ENCODE assay signal across 9 mouse cellular contexts in the genomic region with DNA sequence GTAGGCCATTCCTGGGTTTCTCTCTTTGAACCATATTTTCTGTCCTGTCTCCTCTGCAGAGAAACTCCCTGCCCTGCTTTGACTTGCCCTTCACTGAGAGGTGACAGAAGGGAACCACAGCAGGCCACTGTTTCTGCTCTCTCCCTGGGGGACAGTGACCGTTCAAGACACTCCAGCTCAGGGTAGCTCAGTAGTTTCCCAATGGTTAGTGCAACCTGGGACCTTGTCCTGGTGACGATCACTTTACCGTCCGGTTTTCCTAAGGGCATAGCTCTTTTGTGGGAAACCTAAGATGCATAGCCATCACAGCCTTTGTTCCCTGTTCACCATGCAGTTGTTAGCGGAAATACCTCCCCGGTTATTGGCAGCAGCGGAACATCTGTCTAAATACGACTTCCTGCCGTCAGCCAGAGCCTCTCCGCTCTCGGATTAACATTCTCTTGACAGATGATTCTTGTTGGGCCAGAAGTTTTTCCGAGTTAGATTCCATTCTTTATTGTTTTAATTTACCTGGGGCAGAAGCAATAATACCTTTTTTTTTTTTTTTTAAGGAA. TPM values are rescaled to one million over a fixed set of nuclear protein-coding genes. Genes with fewer than 3 reads are reported as not detected.
A peak's percentile ranks its signal among the peaks of the same experiment; 100 is the strongest.
DNase-seq lines count a peak whose midpoint lies in the region; ATAC-seq and TF ChIP-seq lines count a peak whose summit lies in the region.
"Had no signal": no experiment of that assay in that cellular context is flagged by ENCODE, and none has a peak within 500 bp of the region (broad histone marks: within the 10 kb centered on the region; RNA-seq: fewer than 3 reads in every experiment).

No protein-coding gene starts in this region.

- H3K9me3 ChIP-seq in embryonic facial prominence, embryonic 13.5 days: no peaks in the 10 kb centered on the region
- no peaks in the 10 kb centered on the region for H3K9me3 ChIP-seq in hindbrain, embryonic 15.5 days
- H3K9me3 ChIP-seq: liver, embryonic 13.5 days had no signal

- H3K9ac ChIP-seq in embryonic facial prominence, embryonic 13.5 days: no peak overlapping the region
- H3K9ac ChIP-seq in hindbrain, embryonic 15.5 days: no peak overlapping the region
- H3K9ac ChIP-seq: liver, embryonic 13.5 days had no signal

- intact Hi-C loops in gastrocnemius, adult 2 months (cut with DNase I): no loop called here

- H3K4me3 ChIP-seq in gastrocnemius, adult 2 months: peak overlapping the region; percentile 43
- no peak overlapping the region for H3K4me3 ChIP-seq in embryonic facial prominence, embryonic 13.5 days
- H3K4me3 ChIP-seq in hindbrain, embryonic 15.5 days: no peak overlapping the region
- H3K4me3 ChIP-seq: liver, embryonic 13.5 days had no signal

- DNase-seq in gastrocnemius, adult 2 months: no peak
- DNase-seq in gastrocnemius, postnatal 4 days (ENCODE audit: low spot score in 2 of 2): no peak
- peak; percentile 35 to 44 for DNase-seq in lung, postnatal 4 days
- no peak for DNase-seq in right cerebral cortex, postnatal 10 days (ENCODE audit: low spot score in 2 of 2)
- no peak for DNase-seq in retina, postnatal 1 day
- no peak for DNase-seq in layer of hippocampus, adult 11-12 months (ENCODE audit: low spot score)
- DNase-seq: liver, embryonic 13.5 days had no signal

- H3K27me3 ChIP-seq in embryonic facial prominence, embryonic 13.5 days: no peaks in the 10 kb centered on the region
- no peaks in the 10 kb centered on the region for H3K27me3 ChIP-seq in hindbrain, embryonic 15.5 days
- H3K27me3 ChIP-seq: liver, embryonic 13.5 days had no signal

- ATAC-seq in embryonic facial prominence, embryonic 13.5 days (ENCODE audit: insufficient number of reproducible peaks, insufficient read depth, low FRiP score, low TSS enrichment, low read depth): 0 out of 2 replicates have a peak, but pooled peaks have one; percentile 10
- no peak for ATAC-seq in hindbrain, embryonic 15.5 days (ENCODE audit: low FRiP score, low read depth)

- H3K36me3 ChIP-seq in embryonic facial prominence, embryonic 13.5 days: peaks cover 43% of the 10 kb centered on the region
- peaks cover 16% of the 10 kb centered on the region for H3K36me3 ChIP-seq in hindbrain, embryonic 15.5 days

- WGBS in embryonic facial prominence, embryonic 13.5 days: 16% methylated on average over 12 of the region's 12 CpGs
- WGBS in hindbrain, embryonic 15.5 days: 55% methylated on average over 12 of the region's 12 CpGs

- H3K4me2 ChIP-seq in embryonic facial prominence, embryonic 13.5 days: no peak overlapping the region
- H3K4me2 ChIP-seq in hindbrain, embryonic 15.5 days: no peak overlapping the region
- H3K4me2 ChIP-seq: liver, embryonic 13.5 days had no signal

- peaks cover 38% of the 10 kb centered on the region for H3K4me1 ChIP-seq in embryonic facial prominence, embryonic 13.5 days
- H3K4me1 ChIP-seq in hindbrain, embryonic 15.5 days (replicated peaks): peaks cover 30% of the 10 kb centered on the region

- no peak for TF ChIP-seq CTCF in gastrocnemius, adult 2 months (IDR thresholded peaks at IDR 0.05)

- peak overlapping the region; percentile 82 for H3K27ac ChIP-seq in gastrocnemius, adult 2 months
- peak overlapping the region; percentile 65 for H3K27ac ChIP-seq in embryonic facial prominence, embryonic 13.5 days
- peak overlapping the region; percentile 35; the same call in 1 of the 2 replicates for H3K27ac ChIP-seq in hindbrain, embryonic 15.5 days (replicated peaks)
- H3K27ac ChIP-seq: liver, embryonic 13.5 days had no signal

RNA-seq across cellular contexts. Expression of gene Mrln, which starts 52.2 kb away (rescaled TPM):
- 100 to 1,000 TPM; 201 to 276 TPM for total RNA-seq in gastrocnemius, adult 2 months (2021)
- total RNA-seq in gastrocnemius, postnatal 4 days (2021): 100 to 1,000 TPM; 151 to 157 TPM
- 4.4 and 5.5 TPM in 2 replicates for polyA plus RNA-seq in embryonic facial prominence, embryonic 13.5 days (2015; fragmentation: Nextera tagmentation; extraction: Ambion mirVana)
- 1.8 and 2.0 TPM in 2 replicates for polyA plus RNA-seq in hindbrain, embryonic 15.5 days (2015; fragmentation: Nextera tagmentation; extraction: Ambion mirVana)

RNA-seq across cellular contexts. Expression of gene Ccdc6, which starts 55.3 kb away (rescaled TPM):
- total RNA-seq in gastrocnemius, adult 2 months (2021): 100 to 1,000 TPM in 1 of 2 experiments, 10 to 100 TPM in 1; 94.2 to 115 TPM
- total RNA-seq in gastrocnemius, postnatal 4 days (2021): 10 to 100 TPM; 65.3 to 73.4 TPM
- 15.5 and 16.2 TPM in 2 replicates for polyA plus RNA-seq in embryonic facial prominence, embryonic 13.5 days (2015; fragmentation: Nextera tagmentation; extraction: Ambion mirVana)
- 21.4 and 23.0 TPM in 2 replicates for polyA plus RNA-seq in hindbrain, embryonic 15.5 days (2015; fragmentation: Nextera tagmentation; extraction: Ambion mirVana)

Comparison
In these comparisons a context has a peak if more than half of its experiments do, and no peak if none do; other contexts are left out.
1. DNase-seq: peak in lung, postnatal 4 days (2 of 2); none in gastrocnemius, adult 2 months (single experiment), gastrocnemius, postnatal 4 days (0 of 2), right cerebral cortex, postnatal 10 days (0 of 2), retina, postnatal 1 day (single experiment) and layer of hippocampus, adult 11-12 months (single experiment).
2. Peak in every context shown above with its lines, with median percentiles within 50 percentile points of each other: H3K27ac ChIP-seq.